Mouse (Mus musculus) kidney, adult 2 months (tissue): ENCODE data around the gene Limch1. TPM values are rescaled to one million over a fixed set of nuclear protein-coding genes. Genes with fewer than 3 reads are reported as not detected.

Experiments
- DNase-seq: peaks from one replicate; pipeline ENCODE4 v3.0.0; 2021
- H3K27ac ChIP-seq: fragments of 200-500 bp; 2 replicates; pipeline ENCODE4 v1.5.1; 2012; ENCODE audit warnings: low read depth, low read length, control low read depth, inconsistent platforms; ENCODE audit not compliant: insufficient read depth
- H3K27me3 ChIP-seq: fragments of 200-500 bp; replicated peaks from 2 replicates; pipeline ENCODE4 v1.6.1; 2012; ENCODE audit warnings: mild to moderate bottlenecking, moderate library complexity, low read length, inconsistent platforms; ENCODE audit not compliant: control insufficient read depth, insufficient read depth
- H3K36me3 ChIP-seq: fragments of 200-500 bp; 2 replicates; pipeline ENCODE4 v1.6.1; 2012; ENCODE audit warnings: mild to moderate bottlenecking, moderate library complexity, low read length, inconsistent platforms; ENCODE audit not compliant: control insufficient read depth, insufficient read depth
- H3K4me1 ChIP-seq: fragments of 200-500 bp; 2 replicates; pipeline ENCODE4 v1.6.1; 2011; ENCODE audit warnings: low read length; ENCODE audit not compliant: control insufficient read depth, insufficient read depth
- H3K4me3 ChIP-seq: fragments of 200-500 bp; 2 replicates; pipeline ENCODE4 v1.5.1; 2011; ENCODE audit warnings: mild to moderate bottlenecking, low read depth, low read length, control low read depth; ENCODE audit not compliant: insufficient read depth
- CTCF ChIP-seq: fragments of 200-500 bp; conservative IDR thresholded peaks from 2 replicates; pipeline ENCODE4 v1.5.1; 2011; ENCODE audit warnings: low read depth, mild to moderate bottlenecking, control low read depth, low read length, moderate library complexity, mixed read lengths; ENCODE audit not compliant: insufficient read depth, insufficient read length
- POLR2A ChIP-seq: fragments of 200-500 bp; IDR thresholded peaks from one replicate; pipeline ENCODE4 v1.6.1; 2011; ENCODE audit warnings: low read depth, low read length, control low read depth
- WGBS: fragments of 180-500 bp; shearing (Covaris S2); methylation state at CpG from one replicate; pipeline ENCODE4 v1.1.7; 2018; 5-methylcytosine and 5-hydroxymethylcytosine counted together
- polyA plus RNA-seq: library from polyadenylated mRNA; depleted of rRNA; stranded (reverse); fragments of >200 nt; gene quantifications from 2 replicates; pipeline ENCODE4 v1.2.3, GENCODE M21; 2012

Limch1 gene
- polyA plus RNA-seq, 1 experiment = 27.0 TPM

DNA sequence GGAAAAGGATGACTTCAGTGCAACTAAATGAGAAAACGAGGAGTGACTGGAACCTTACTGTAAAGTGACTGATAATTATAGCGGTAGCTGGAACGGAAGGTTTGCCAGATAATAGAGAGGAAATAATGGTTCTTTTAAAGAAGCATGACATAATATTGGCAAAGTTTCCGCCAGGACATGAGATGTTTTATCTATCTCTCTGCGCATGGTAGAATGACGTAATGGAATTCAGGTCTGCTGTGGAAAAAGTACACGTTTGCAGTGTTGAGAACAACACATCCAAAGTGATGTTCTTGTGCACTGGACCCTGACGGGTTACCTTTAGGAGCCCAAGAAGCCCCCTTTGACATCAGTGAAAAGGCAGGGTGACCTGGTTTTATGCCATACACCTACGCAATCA, 8.0 kb downstream of the Limch1 start:
- peak; percentile 30 for DNase-seq
- TF ChIP-seq CTCF = no peak
- H3K4me1 ChIP-seq = peaks cover 7% of the 10 kb centered on the region
- H3K27ac ChIP-seq = no peak overlapping the region
- H3K36me3 ChIP-seq = no peaks in the 10 kb centered on the region
- no peak overlapping the region for H3K4me3 ChIP-seq
- whole genome bisulfite sequencing = 77% methylated on average over 9 of the region's 9 CpGs
- H3K27me3 ChIP-seq = no peaks in the 10 kb centered on the region

DNA sequence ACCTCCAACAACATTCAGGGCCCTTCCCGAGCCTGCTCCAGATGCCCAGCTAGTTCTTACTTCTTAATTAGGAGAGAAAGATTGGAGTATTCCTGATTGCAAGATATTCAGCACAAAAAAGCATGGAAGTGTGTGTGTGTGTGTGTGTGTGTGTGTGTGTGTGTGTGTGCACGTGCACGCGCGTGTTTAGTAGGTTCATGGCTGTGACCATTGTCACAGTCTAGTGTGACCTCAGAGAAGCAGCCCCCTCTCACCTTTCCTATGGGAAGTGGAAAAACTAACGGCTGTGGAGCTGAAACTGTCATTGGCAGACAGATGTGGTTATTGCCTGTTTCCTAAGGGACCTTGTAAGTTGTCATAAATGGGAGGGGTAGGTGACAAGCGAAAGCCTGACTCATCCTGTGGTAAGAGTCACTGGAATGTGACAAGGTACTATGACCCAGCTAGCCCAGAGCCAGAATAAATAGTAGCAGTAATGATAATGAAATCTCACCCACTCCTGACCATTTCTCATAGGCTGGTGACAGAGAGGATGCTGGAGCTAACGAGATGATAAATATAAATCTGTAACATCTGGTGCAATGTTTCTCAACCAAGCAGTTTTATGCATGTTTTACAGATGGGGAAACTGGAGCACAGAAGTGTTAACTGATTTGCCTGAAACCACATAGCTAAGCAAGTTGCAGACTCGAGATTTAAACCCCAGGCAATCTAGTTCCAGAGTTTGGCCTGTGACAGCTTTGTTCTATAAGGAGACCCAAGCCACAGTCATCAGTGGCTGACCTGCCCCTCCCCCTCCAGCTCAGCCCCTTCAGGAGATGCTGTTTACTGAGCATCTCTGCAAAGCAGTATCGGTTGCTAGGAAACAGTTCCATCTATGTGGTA, 11.4 kb downstream of the Limch1 start:
- Histone ChIP-seq H3K36me3 (no peaks in the 10 kb centered on the region), H3K27me3 (no peaks in the 10 kb centered on the region), H3K4me3 (no peak overlapping the region), H3K4me1 (no peaks in the 10 kb centered on the region; the same call in 1 of the 2 replicates), H3K27ac (no peak overlapping the region)
- no peak for TF ChIP-seq CTCF
- no peak for TF ChIP-seq POLR2A
- DNase-seq = peak; percentile 23
- 57% methylated on average over 10 of the region's 10 CpGs for WGBS

- H3K27ac ChIP-seq = no peak overlapping the region
- no peaks in the 10 kb centered on the region for H3K27me3 ChIP-seq
- no peak for TF ChIP-seq POLR2A
- no peak for TF ChIP-seq CTCF
- no peaks in the 10 kb centered on the region; the same call in 1 of the 2 replicates for H3K4me1 ChIP-seq
- DNase-seq = no peak
- no peak overlapping the region for H3K4me3 ChIP-seq
- H3K36me3 ChIP-seq = no peaks in the 10 kb centered on the region
- 83% methylated on average over 2 of the region's 2 CpGs for WGBS
These were observed 12.1 kb downstream of the Limch1 start for GRCm38 (mm10) chr5:66757706-66758237.

- TF ChIP-seq POLR2A (no peak), CTCF (no peak)
- Histone ChIP-seq H3K27me3 (no peaks in the 10 kb centered on the region), H3K4me1 (no peaks in the 10 kb centered on the region; the same call in 1 of the 2 replicates), H3K36me3 (no peaks in the 10 kb centered on the region), H3K27ac (no peak overlapping the region), H3K4me3 (no peak overlapping the region)
- 63% methylated on average over 2 of the region's 2 CpGs for WGBS
- no peak for DNase-seq
These were observed 13.7 kb downstream of the Limch1 start for GRCm38 (mm10) chr5:66759354-66759753.

- 66% methylated on average over 10 of the region's 10 CpGs for WGBS
- TF ChIP-seq CTCF (no peak), POLR2A (no peak)
- no peak overlapping the region for H3K27ac ChIP-seq
- no peaks in the 10 kb centered on the region; the same call in 1 of the 2 replicates for H3K4me1 ChIP-seq
- no peak for DNase-seq
- H3K36me3 ChIP-seq = no peaks in the 10 kb centered on the region
- no peaks in the 10 kb centered on the region for H3K27me3 ChIP-seq
- H3K4me3 ChIP-seq = no peak overlapping the region
These were observed 15.1 kb downstream of the Limch1 start for GRCm38 (mm10) chr5:66760747-66761146.

DNA sequence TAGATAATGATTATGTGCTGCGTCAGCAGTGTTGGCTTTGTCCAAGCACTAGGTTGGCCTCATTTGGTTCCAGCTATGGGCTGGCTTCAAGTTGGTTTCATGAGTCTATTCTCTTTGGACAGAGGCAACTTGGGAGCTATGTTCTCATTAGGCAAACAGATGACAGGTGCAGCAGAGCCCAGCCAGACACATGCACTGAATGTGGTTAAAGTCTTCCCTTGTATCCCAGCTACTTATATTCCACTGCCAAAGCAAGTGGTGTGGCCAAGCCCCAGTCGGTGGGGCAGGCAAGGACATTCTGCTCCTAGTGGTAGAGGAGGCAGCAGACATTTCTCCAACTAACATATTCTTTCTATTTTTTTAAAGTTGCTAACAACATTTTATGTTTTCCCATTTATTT, 16.4 kb downstream of the Limch1 start:
- no peak for TF ChIP-seq CTCF
- no peak for TF ChIP-seq POLR2A
- 74% methylated on average over 2 of the region's 2 CpGs for WGBS
- DNase-seq = no peak
- Histone ChIP-seq H3K36me3 (no peaks in the 10 kb centered on the region), H3K4me1 (no peaks in the 10 kb centered on the region; the same call in 1 of the 2 replicates), H3K27me3 (no peaks in the 10 kb centered on the region), H3K4me3 (no peak overlapping the region), H3K27ac (no peak overlapping the region)

- 90% methylated on average over 6 of the region's 6 CpGs for WGBS
- no peak overlapping the region for H3K4me3 ChIP-seq
- no peak for DNase-seq
These were observed 18.5 kb downstream of the Limch1 start for GRCm38 (mm10) chr5:66764129-66764528.

More at GRCm38 (mm10) chr5:66764129-66764528, 18.5 kb downstream of the Limch1 start:
- Histone ChIP-seq H3K36me3 (no peaks in the 10 kb centered on the region), H3K27me3 (no peaks in the 10 kb centered on the region), H3K4me1 (no peaks in the 10 kb centered on the region), H3K27ac (no peak overlapping the region)
- TF ChIP-seq CTCF (no peak), POLR2A (no peak)
